Mouse (Mus musculus) adrenal gland (tissue): ENCODE results near the gene Ccdc153.

Experiments used
- intact Hi-C: fragments of 180-260 bp; cut with DNase I; formaldehyde crosslinking; loops from one replicate; pipeline ENCODE4 v1.15.1; 2025

The Ccdc153 gene

DNA sequence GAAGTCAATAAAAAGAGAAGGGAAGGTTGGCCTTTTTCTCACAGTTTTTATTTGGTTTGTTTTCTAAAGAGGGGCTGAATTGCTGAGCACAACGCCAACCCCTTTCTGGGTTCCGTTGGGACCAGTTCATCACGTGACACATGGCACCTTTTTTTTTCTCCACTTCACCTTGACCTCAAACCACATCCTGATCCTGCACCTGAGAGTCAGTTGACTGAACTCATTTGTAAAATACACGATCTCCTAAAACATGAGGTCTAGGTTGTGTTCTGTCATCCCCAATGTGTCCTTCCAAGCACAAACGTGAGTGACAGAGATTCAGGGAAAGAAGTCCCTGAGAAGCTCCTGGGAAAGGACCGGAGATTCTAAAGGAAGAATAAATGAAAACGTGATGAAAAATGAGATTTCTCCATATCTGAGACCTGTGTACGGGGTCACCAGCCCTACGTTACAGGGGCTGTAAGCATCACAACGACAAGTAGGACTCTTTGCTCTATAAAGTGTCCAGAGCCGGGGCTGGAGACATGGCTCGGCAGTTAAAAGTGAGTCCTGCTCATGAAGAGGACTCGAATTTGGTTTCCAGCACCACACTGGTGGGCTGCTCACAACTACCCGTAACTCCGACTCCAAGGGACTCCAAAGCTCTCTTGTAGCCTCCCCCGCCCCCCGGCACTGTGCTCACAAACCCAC, 1.8 kb upstream of the Ccdc153 start:
- intact Hi-C loops, result loop anchor here (10.0 kb wide), 2 partner anchors 54 to 114 kb away; no protein-coding TSS in a partner anchor

DNA sequence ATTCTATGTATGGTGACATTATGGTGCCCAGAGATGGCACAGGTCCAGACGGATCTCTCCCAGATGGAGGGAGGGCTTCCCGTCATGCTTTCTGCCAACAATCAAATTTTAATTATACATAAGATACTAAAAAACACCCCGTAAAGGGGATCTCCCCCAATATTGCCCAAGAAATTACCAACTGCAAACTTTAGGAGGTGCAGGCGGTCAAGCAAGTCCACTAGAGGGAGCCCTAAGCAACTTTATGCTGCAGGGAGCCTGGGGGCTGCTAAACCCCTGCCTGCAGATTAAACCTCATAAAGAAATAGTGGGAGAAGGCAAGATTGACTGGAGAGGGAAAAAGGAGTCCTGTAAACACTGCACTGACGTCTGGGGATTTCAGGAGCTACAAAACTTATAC, 1.0 kb upstream of the Ccdc153 start:
- intact Hi-C loops, result loop anchor here (10.0 kb wide), 2 partner anchors 55 to 115 kb away; no protein-coding TSS in a partner anchor

DNA sequence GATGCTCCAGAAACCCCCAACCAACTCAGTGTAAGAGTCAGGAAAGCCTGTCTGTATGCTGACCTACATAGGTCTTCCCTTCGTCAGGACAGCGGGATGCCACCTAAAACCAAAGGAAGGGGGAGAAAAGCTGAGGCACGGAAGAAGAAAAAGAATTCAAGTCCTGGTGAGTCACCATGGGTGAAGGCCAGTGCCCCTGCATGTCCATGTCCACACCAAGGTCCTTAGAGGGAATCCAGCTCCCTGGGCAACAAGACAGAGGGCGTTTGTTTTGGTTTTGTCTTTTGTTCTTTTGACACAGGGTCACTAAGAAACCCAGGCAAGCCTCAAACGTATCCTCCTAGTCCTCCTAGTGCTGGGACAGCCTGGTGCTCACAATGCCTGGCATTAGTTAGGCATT, 435 bp downstream of the Ccdc153 start:
- intact Hi-C loops, result loop anchor here (10.0 kb wide), 1 partner anchor 94 kb away; the partner anchor contains the start of gene H2afx

DNA sequence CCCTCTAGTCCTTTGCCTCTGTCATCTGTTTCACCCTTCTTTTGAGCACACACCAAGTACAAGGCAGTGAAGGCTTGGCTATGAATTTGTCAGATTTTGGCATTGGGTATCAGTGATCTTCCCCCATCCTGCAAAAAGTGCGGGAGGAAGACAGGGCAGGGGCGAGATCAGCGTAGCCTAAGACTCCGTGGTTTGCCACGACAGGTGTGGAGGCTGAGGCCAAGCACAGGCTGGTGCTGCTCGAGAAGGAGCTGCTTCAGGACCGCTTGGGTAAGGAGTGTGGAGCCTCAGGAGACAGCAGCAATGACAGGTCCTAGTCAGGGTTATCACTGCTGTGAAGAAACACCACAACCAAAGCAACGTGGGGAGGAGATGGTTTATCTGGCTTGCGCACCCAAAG, 942 bp downstream of the Ccdc153 start:
- intact Hi-C loops, result loop anchor here (10.0 kb wide), 1 partner anchor 93 kb away; the partner anchor contains the start of gene H2afx

DNA sequence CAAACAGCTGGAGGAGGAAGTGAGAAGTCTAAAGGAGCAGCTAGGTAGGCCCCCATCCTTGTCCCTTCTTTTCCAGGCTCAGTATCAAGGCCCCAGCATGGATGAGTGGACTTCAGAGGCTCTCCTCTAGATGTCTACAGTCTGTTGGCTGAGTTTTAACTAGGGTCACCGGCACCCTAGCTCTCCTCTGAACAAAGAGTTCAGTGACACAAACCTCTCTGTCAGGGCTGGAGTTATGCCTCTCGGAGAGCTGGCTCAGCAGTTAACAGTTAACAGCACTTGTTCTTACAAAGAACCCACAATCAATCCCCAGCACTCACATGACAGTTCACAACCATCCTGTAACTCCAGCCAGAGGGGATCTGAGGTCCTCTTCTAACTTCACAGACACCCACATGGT, 3.1 kb downstream of the Ccdc153 start:
- intact Hi-C loops, result loop anchor here (10.0 kb wide), 1 partner anchor 91 kb away; the partner anchor contains the start of gene H2afx

DNA sequence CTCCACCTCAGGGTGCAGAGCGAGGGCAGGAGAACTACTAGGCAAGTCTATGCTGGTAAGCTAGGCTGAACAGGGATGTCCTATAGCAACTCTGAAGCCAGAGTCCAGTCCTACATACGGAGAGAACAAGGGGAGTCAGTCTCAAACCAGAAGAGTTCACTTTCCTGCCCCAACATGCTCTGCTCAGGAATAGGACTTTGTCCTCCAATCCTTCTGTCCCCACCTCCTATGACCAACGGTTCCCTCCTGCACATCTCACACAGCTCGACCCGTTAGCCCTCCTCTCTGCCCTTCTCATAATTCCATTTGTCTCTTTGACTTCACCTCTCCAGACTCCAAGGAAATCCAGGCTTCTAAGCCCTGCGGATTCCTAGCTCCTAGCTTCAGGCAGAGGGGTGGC, 7.4 kb downstream of the Ccdc153 start:
- intact Hi-C loops, result loop anchor here (10.0 kb wide), 1 partner anchor 87 kb away; the partner anchor contains the start of gene H2afx

DNA sequence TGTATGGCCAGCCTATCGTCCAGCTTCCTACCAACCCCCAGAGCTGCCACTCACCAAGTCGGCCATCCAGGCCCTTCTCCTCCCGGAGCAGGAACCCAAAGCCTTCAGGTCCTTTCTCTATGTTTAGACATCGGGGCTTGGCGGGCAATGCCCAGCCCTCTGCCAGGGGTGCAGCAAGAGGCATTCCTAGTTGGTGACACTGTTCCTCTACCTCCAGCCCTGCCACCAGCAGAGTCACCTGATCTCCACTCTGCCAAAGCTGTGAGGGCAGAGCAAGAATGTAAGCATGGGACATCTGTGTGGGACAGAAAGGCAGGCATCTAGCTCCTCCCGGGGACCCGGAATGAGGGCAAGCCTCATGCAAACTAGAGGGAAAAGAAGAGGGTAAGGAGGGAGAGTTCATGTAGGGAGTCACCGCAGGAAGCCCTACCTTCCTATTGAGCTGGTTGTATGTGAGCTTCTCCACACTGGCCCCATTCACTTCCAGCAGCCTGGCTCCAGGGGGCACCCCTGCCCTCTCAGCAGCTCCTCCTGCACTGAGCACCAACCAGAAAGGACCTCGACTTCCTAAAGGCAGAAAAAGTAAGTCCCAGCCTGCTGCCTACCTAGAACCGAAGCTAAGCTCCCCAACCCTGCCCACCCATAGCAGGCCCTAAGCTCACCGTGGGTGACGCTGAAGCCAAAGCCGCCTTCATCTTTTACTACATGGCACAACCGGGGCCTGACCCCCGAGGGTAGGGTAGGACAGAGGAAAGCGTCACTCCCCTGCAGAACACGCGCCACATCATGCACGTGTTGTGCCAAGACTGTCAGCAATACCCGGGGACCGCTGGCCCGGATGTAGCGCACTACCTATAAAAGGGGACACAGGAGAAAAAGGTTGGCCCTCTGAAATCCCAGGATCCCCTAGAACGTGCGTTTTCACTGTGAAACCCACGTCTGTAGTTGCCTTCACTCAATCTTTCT, 9.0 kb downstream of the Ccdc153 start:
- intact Hi-C loops, result loop anchor here (10.0 kb wide), 1 partner anchor 85 kb away; the partner anchor contains the start of gene H2afx

DNA sequence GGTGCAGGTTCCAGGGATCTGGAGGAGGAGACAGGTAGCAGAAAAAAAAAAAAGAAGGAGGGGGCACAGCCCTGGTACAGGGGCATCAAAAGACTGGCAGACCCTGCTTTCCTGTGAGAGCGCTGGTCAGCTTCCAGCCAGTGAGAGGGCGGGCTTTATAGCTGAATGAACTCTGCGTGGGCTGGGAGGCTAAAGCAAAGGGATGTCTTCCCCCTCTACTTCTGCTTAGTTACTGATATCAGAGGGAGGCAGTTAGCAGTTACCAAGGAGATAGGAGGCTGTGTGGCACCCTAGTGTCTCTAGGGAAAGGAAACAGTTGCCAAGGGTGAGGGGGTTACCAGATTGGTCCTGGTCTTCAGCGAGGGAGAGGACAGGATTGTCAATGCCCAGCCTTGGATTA, 10.0 kb downstream of the Ccdc153 start:
- intact Hi-C loops, result no loop called here

DNA sequence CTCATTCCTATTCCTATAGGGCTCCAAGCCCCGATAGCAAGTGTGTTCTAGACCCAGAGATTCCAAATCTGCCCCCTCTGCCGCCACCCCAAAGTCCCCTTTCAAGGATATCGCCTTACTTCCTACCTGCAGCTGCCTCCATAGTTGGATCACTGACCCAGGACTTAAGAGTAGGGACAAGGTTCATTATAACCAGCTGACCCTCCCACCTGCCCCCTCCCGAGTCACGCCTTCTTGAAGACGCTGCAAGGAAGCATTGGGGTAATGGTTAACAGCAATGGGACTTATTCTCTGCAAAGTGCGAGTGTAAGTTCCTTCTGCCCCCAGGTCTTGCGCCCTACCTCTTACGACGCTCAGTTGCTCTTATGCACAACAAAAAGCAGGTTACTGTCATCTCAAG, 10.8 kb downstream of the Ccdc153 start, which contains the start of gene Pdzd3:
Gene Pdzd3, minus strand, starts transcription at position 158 of the 400 bp plus-strand sequence.
- intact Hi-C loops, result no loop called here

DNA sequence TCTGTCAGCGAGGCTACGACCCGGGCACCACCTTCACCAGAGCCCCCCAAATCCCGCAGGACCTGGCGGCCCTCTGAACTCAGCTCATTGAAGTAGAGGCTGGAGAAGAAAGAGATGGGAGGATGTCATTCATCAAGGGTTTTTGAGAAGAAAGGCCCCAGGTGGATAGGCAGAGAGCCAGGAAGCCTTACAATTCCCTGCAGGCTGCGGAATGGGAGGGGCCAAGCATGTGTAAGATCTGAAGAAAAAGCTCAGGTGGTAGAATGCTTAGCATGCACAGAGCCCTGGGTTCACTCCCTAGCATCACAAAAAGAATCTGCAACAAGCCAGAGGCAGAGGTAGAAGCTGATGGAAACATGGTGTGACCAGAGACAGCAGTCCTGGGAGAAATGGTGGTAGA, 13.0 kb downstream of the Ccdc153 start:
- intact Hi-C loops, result no loop called here

DNA sequence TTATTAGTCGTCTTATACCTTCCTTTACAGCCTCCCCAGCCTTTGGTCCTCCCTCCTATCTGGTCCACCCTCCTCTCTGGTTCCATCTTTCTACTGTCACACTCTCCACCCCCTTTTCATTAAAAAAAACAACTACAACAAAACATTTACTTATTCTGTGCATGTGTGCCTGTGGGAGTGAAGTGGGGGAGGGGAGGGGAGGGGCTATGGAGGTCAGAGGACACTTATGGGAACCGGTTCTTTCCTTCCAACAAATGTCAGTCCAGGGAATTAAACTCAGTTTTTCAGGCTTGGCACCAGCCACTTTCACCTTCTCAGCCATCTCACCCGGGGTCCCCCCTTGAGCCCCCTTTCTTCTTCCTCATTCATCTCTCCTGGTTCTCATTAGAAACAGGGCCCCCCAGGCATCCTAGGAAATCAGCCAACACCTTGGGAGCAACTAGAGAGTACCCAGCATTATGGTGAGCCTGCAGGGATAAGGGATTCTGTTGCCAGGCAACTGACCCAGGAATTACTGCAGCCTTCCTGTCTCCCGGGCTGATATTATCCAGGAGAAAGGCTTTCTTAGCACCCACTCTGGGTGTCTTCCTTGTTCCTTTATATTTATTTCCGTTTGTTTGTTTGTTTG, 14.1 kb downstream of the Ccdc153 start:
- intact Hi-C loops, result no loop called here

DNA sequence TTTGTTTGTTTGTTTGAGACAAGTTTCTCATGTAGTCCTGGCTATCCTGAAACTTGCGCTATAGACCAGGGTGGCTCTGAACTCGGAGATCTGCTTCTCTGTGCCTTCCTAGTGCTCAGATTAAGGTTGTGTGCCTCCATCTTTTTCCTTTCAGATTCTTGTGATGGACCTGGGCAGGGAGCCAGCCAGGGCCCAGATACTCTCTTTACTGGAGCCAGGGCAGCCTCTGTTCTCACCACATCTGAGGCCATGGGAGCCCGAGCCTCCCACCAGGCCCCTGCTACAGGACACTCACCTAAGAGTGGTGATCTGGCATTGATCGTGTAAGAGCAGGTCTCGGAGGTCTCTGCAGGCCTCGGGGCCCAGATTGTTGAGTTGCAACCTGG, 14.7 kb downstream of the Ccdc153 start:
- intact Hi-C loops, result no loop called here

DNA sequence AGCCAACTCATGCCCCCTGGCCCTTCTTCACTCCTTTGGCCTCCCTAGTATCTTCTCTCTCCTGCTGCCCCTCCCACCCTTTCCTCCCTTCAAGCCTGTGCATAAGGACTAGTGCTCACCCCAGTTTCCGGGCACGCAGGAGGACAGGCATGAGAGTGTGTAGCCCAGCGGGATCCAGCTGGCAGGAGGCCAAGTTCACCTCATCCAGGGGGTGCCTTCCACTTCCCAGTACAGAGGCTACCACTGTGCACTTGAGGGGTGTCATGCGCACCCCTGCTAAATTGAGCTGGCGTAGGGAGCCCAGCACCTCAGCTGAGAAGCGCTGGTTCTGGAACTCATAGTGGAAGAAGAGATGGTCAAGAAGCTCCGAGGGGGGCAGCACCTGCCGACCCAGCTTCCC, 15.7 kb downstream of the Ccdc153 start:
- intact Hi-C loops, result no loop called here

DNA sequence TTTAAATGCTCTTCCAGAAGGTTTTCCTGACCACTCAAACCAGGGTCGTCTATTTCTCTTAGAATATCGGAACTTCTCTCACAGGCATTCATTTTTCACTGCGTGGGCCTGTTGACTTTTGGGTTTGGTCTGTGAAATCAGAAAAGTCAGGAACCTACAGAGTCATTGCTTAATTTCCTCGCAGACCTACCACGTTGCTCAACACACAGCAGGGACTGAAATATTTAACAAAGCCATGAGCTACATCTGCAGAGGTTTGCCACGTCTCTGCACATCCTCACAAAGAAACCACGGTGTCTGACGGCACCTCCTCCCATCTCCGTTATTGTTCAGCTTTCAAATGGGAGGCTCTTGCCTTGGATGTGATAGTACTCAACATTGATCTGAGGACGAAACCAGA, 18.5 kb downstream of the Ccdc153 start:
- intact Hi-C loops, result no loop called here

DNA sequence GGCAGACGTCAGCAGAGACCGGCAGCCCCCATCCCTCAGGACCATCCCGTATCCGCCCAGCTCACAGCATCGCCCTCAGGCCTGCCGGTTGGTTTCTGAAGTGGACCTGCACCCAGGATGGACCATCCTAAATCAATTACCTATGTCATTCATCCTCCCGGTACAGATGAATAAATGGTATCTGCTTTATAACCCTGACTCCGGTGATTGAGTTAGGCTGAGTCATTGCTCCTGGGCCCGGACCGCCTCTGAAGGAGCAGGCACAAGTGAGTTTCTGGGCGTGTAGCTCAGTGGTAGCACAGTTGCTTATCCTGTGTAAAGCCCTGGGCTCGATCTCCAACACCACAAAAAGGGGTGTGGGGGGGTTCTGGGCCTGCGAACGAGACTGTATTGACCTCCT, 20.9 kb downstream of the Ccdc153 start:
- intact Hi-C loops, result no loop called here

DNA sequence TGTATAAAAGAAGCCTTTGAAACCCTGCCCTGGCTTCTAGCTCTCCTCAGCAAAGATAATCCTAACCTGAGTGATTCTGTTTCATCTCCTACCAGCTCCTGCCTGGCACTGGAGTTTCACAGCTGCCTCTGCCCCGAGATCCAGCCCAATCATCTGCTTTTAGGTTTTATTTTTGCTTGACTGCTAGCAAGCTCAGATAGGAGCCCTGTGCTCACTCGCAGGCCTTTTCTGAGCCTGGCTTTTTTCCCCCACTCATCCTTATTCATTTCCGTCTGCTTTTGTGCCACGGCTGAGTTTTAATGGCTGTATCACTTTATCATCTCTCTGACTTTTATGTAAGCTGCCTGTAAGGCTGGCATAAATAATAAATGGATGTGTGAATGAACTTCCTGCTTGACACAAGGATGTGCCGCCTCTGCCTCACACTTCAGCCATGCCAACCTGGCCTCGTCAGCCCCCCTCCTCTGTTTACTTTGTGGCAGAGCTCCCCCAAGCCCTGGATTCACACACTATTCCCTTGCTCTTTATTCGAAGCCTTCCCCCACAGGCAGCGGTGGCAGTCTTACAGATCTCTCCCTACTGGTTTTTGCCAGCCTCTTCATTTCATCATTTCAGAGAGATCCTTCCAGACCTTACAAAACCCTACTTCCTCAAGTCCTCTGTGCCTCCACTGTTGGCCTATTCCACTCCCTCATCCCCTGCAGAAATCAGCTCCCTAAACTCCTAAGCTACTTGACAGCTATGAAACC, 26.2 kb downstream of the Ccdc153 start:
- intact Hi-C loops, result no loop called here

DNA sequence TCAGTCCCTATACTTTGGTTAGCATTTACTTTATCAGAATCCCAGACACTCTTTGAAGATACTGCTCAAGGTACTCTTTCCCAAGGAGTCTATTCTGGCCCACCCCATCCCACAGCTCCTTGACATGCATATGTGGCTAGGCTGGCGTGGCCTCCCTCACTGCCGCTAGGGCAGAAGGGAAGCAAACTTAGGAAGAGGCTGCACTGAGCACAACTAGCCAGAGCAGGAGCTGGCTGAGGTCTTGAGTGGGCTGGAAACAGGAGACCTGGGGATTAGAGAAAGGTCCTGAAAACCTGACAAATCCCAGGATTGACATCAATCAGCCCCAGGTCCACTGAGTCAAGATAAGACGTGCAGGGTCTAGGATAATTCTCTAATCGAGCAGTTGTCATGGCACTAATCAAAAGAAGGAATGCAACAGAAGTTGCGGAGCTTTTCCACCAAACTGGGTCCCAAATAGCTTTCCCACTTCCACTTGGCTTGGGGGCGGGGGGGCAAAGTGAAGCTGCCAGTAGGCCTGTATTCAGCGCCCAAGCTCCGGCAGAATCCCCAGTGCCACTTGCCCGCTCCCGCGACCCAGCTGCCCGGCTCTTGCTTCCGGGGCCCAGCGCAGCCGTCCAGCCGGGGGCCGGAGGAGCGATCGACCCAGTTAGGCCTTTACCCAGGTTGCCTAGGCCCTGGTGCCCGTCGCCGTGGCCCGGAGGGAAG, 27.0 kb downstream of the Ccdc153 start:
- intact Hi-C loops, result no loop called here

DNA sequence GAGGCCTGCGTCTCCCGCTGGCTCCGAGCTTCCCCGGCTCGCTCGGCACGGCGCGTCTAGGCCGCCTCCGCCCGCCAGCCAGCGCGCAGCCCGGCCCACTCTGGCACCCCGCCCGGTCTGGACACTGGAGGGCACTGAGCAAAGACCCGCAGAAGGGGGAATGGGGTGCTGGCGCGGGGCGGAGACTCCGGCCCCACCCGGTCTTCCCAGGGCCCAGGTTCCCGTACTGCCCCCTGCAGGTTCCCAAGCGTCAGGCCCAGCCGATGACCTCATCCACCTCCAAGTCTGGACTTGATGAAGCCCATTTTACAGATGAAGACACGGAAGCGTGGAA, 27.5 kb downstream of the Ccdc153 start:
- intact Hi-C loops, result no loop called here

DNA sequence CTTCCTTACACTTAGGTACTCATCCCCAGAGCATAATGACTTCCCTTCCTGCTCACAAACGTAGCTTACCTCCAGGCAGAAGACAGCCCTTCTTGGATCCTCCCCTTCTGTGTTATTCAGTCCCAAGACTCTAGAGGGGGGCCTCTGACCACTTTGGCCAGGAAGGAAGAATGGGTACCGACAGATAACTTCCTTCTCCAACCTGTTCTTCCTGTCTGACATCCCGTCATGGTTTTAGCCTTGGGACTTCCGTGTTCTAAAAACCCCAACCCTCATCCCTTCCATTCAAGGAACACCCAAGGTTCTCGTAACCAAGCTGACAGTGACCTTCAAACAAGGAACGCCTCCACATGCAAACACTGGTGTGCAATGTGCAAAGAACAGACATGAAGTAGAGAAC, 28.0 kb downstream of the Ccdc153 start, which contains the start of gene Nlrx1:
Gene Nlrx1, minus strand, starts transcription at position 168 of the 400 bp plus-strand sequence.
- intact Hi-C loops, result no loop called here

DNA sequence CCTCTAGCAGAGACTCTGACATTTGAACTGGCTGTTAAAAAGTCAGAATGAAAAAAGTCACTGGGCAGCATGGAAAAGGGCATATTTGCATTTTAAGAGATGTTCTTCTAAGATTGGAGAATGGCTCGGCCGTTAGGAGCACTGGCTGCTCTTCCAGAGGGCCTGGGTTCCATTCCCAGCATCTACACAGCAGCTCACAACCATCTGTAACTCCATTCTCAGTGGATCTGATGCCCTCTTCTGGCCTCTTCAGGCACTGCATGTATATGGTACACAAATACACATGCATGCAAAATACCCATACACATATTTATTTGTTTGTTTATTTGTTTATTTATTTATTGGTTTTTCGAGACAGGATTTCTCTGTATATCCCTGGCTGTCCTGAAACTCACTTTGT, 28.6 kb downstream of the Ccdc153 start:
- intact Hi-C loops, result no loop called here
